10 mouse cellular contexts compared by ENCODE assay signal in the genomic region with DNA sequence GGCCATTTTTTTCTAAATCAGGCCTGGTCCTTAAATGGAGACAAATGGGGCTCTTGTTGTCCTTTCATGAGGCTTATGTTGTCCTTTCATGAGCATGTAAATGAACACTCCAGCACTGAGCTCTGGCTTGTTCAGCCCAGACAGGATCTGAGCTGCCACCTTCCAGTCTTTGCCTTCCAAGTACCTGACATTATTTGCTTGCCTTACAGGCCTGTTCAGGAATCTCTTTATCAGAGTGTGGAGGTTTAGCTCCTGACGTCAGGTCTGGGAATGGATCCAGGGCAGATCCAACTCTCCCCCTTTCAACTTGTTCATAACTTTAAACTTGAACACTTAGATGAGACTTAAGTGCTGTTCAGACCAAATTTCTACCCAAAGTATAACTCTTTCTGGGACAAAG. TPM values are rescaled to one million over a fixed set of nuclear protein-coding genes. Genes with fewer than 3 reads are reported as not detected.
DNase-seq lines count a peak whose midpoint lies in the region; ATAC-seq and TF ChIP-seq lines count a peak whose summit lies in the region.
"Had no signal": no experiment of that assay in that cellular context is flagged by ENCODE, and none has a peak within 500 bp of the region (broad histone marks: within the 10 kb centered on the region; RNA-seq: fewer than 3 reads in every experiment).

No protein-coding gene starts in this region.

- H3K27me3 ChIP-seq in ES-Bruce4 (ENCODE audit: control insufficient read depth, insufficient read depth, low read length, poor library complexity, severe bottlenecking) = no peaks in the 10 kb centered on the region
- no peaks in the 10 kb centered on the region for H3K27me3 ChIP-seq in heart, embryonic 14.5 days (ENCODE audit: control insufficient read depth, insufficient read depth, low read length)
- no peaks in the 10 kb centered on the region for H3K27me3 ChIP-seq in limb, embryonic 15.5 days

- peak overlapping the region; percentile 16; the same call in 1 of the 2 replicates for H3K4me2 ChIP-seq in heart, embryonic 14.5 days (ENCODE audit: low read length)
- no peak overlapping the region for H3K4me2 ChIP-seq in limb, embryonic 15.5 days

- no peak for TF ChIP-seq CTCF in ES-Bruce4 (IDR thresholded peaks at IDR 0.05; ENCODE audit: low read depth, low read length)
- TF ChIP-seq CTCF in left cerebral cortex, adult 2 months (IDR thresholded peaks at IDR 0.05) = no peak

- WGBS in heart, embryonic 14.5 days = 9% methylated on average over 1 of the region's 1 CpGs
- WGBS in limb, embryonic 15.5 days = 16% methylated on average over 1 of the region's 1 CpGs

- H3K27ac ChIP-seq in ES-Bruce4 (ENCODE audit: insufficient read depth, low read length) = peak overlapping the region; percentile 91
- peak overlapping the region; percentile 89 to 96 for H3K27ac ChIP-seq in heart, embryonic 14.5 days (replicated peaks in 1 of 2; ENCODE audit: control insufficient read depth in 1 of 2, insufficient read depth in 1 of 2, low read depth in 2 of 2, low read length in 2 of 2)
- peak overlapping the region; percentile 54 for H3K27ac ChIP-seq in limb, embryonic 15.5 days
- H3K27ac ChIP-seq in left cerebral cortex, adult 2 months = no peak overlapping the region

- no peak for TF ChIP-seq POLR2A in ES-Bruce4 (IDR thresholded peaks at IDR 0.05; ENCODE audit: insufficient read depth, low read length)

- H3K9ac ChIP-seq in ES-Bruce4 (ENCODE audit: low read depth, poor library complexity, severe bottlenecking) = peak overlapping the region; percentile 15; the same call in 1 of the 2 replicates
- H3K9ac ChIP-seq in heart, embryonic 14.5 days (ENCODE audit: low read length) = peak overlapping the region; percentile 13; the same call in 1 of the 2 replicates
- H3K9ac ChIP-seq in limb, embryonic 15.5 days = no peak overlapping the region

- no peaks in the 10 kb centered on the region for H3K36me3 ChIP-seq in ES-Bruce4 (ENCODE audit: control insufficient read depth, insufficient read depth, low read length, poor library complexity, severe bottlenecking)
- H3K36me3 ChIP-seq in heart, embryonic 14.5 days (ENCODE audit: control insufficient read depth, insufficient read depth, low read length) = no peaks in the 10 kb centered on the region
- H3K36me3 ChIP-seq in limb, embryonic 15.5 days = no peaks in the 10 kb centered on the region

- H3K4me1 ChIP-seq in ES-Bruce4 (ENCODE audit: control insufficient read depth, insufficient read depth, low read length) = peaks cover 2% of the 10 kb centered on the region
- H3K4me1 ChIP-seq in heart, embryonic 14.5 days (ENCODE audit: control insufficient read depth in 2 of 2, insufficient read depth in 2 of 2, low read length in 2 of 2) = peaks cover 9 to 15% of the 10 kb centered on the region in 2 experiments
- peaks cover 4% of the 10 kb centered on the region; the same call in 1 of the 2 replicates for H3K4me1 ChIP-seq in limb, embryonic 15.5 days

- DNase-seq in R1 (ENCODE audit: low read depth, low spot score) = peak; percentile 43
- DNase-seq in cerebellum, postnatal 4 days (ENCODE audit: low spot score in 2 of 2) = no peak
- no peak for DNase-seq in thymus, postnatal 25 days
- no peak for DNase-seq in layer of hippocampus, adult 18-20 months (ENCODE audit: low spot score in 2 of 2)
- no peak for DNase-seq in left cerebral cortex, adult 2 months (ENCODE audit: extremely low spot score in 1 of 2, low spot score in 2 of 2)
- DNase-seq: thymus, postnatal 36 days had no signal

- H3K9me3 ChIP-seq in ES-Bruce4 (replicated peaks; ENCODE audit: control insufficient read depth, insufficient read depth, low read length, poor library complexity, severe bottlenecking) = 0 out of 2 replicates have a peak, but pooled peaks cover 4% of the 10 kb centered on the region
- H3K9me3 ChIP-seq in heart, embryonic 14.5 days (ENCODE audit: control insufficient read depth, low read length) = no peaks in the 10 kb centered on the region
- H3K9me3 ChIP-seq in limb, embryonic 15.5 days = no peaks in the 10 kb centered on the region

- intact Hi-C loops in left cerebral cortex, adult 2 months (cut with DNase I) = no loop called here

- peak; percentile 89 for ATAC-seq in heart, embryonic 14.5 days (ENCODE audit: insufficient number of reproducible peaks, insufficient read depth, low FRiP score, low read depth)
- peak; percentile 69; the same call in 1 of the 2 replicates for ATAC-seq in limb, embryonic 15.5 days (ENCODE audit: insufficient number of reproducible peaks, low FRiP score, low TSS enrichment, low read depth)

- TF ChIP-seq EP300 in ES-Bruce4 (IDR thresholded peaks at IDR 0.05; ENCODE audit: insufficient read depth, low read depth, low read length) = peak; percentile 48; the same call in 1 of the 2 replicates

- H3K4me3 ChIP-seq in ES-Bruce4 (ENCODE audit: low read depth, low read length) = no peak overlapping the region
- H3K4me3 ChIP-seq in heart, embryonic 14.5 days (ENCODE audit: control insufficient read depth in 1 of 2, insufficient read depth in 1 of 2, low read depth in 1 of 2, low read length in 2 of 2) = no peak overlapping the region
- H3K4me3 ChIP-seq in limb, embryonic 15.5 days = no peak overlapping the region
- no peak overlapping the region for H3K4me3 ChIP-seq in left cerebral cortex, adult 2 months
- H3K4me3 ChIP-seq: erythroblast, embryonic 14.5 days had no signal

RNA-seq across cellular contexts. Expression of gene Eif2b5, which starts 21.8 kb away (rescaled TPM):
- 86.6 and 94.0 TPM in 2 replicates for polyA plus RNA-seq in ES-Bruce4 (2011; ENCODE audit: insufficient read depth, insufficient read length, low read depth, missing spikeins)
- polyA plus RNA-seq in heart, embryonic 14.5 days (2014; fragmentation: Nextera tagmentation; extraction: Ambion mirVana) = 67.3 and 69.6 TPM in 2 replicates
- polyA plus RNA-seq in limb, embryonic 15.5 days (2015; fragmentation: Nextera tagmentation; extraction: Ambion mirVana) = 88.4 and 93.5 TPM in 2 replicates
- 10 to 100 TPM; 54.3 to 54.7 TPM for total RNA-seq in layer of hippocampus, adult 18-20 months (2021)
- total RNA-seq in left cerebral cortex, adult 2 months (2021) = 10 to 100 TPM; 59.2 to 59.6 TPM

RNA-seq across cellular contexts. Expression of gene Dvl3, which starts 39.9 kb away (rescaled TPM):
- polyA plus RNA-seq in ES-Bruce4 (2011; ENCODE audit: insufficient read depth, insufficient read length, low read depth, missing spikeins) = 37.9 and 38.8 TPM in 2 replicates
- 20.7 and 21.0 TPM in 2 replicates for polyA plus RNA-seq in heart, embryonic 14.5 days (2014; fragmentation: Nextera tagmentation; extraction: Ambion mirVana)
- 20.9 and 22.0 TPM in 2 replicates for polyA plus RNA-seq in limb, embryonic 15.5 days (2015; fragmentation: Nextera tagmentation; extraction: Ambion mirVana)
- 10 to 100 TPM; 51.9 to 55.7 TPM for total RNA-seq in layer of hippocampus, adult 18-20 months (2021)
- 10 to 100 TPM; 64.7 to 70.1 TPM for total RNA-seq in left cerebral cortex, adult 2 months (2021)

RNA-seq across cellular contexts. Expression of gene Abcc5, which starts 50.7 kb away (rescaled TPM):
- 85.0 and 89.5 TPM in 2 replicates for polyA plus RNA-seq in ES-Bruce4 (2011; ENCODE audit: insufficient read depth, insufficient read length, low read depth, missing spikeins)
- polyA plus RNA-seq in heart, embryonic 14.5 days (2014; fragmentation: Nextera tagmentation; extraction: Ambion mirVana) = 64.6 and 68.6 TPM in 2 replicates
- polyA plus RNA-seq in limb, embryonic 15.5 days (2015; fragmentation: Nextera tagmentation; extraction: Ambion mirVana) = 67.0 and 76.2 TPM in 2 replicates
- 100 to 1,000 TPM; 199 TPM for total RNA-seq in layer of hippocampus, adult 18-20 months (2021)
- total RNA-seq in left cerebral cortex, adult 2 months (2021) = 100 to 1,000 TPM; 251 to 270 TPM

RNA-seq across cellular contexts. Expression of gene Ap2m1, which starts 58.4 kb away (rescaled TPM):
- polyA plus RNA-seq in ES-Bruce4 (2011; ENCODE audit: insufficient read depth, insufficient read length, low read depth, missing spikeins) = 282 and 298 TPM in 2 replicates
- 451 and 502 TPM in 2 replicates for polyA plus RNA-seq in heart, embryonic 14.5 days (2014; fragmentation: Nextera tagmentation; extraction: Ambion mirVana)
- polyA plus RNA-seq in limb, embryonic 15.5 days (2015; fragmentation: Nextera tagmentation; extraction: Ambion mirVana) = 572 and 581 TPM in 2 replicates
- 100 to 1,000 TPM; 702 to 704 TPM for total RNA-seq in layer of hippocampus, adult 18-20 months (2021)
- 100 to 1,000 TPM; 804 to 827 TPM for total RNA-seq in left cerebral cortex, adult 2 months (2021)
